Mouse (Mus musculus) ES-Bruce4 (cell line): ENCODE measurements at regions not wholly inside any gene's neighbourhood (a gene's known extent, or its start where the extent isn't known, plus 50 kb on each side); places are given as distances from the start of the nearest gene placed in this dataset.

Experiments used
- CTCF ChIP-seq: IDR thresholded peaks from one replicate; pipeline ENCODE4 v1.8.1; 2011; ENCODE audit warnings: low read depth, low read length
- EP300 ChIP-seq: IDR thresholded peaks from 2 replicates; pipeline ENCODE4 v1.6.1; 2011; ENCODE audit warnings: low read depth, low read length; ENCODE audit not compliant: insufficient read depth
- POLR2A ChIP-seq: IDR thresholded peaks from one replicate; pipeline ENCODE4 v1.8.1; 2011; ENCODE audit warnings: low read length; ENCODE audit not compliant: insufficient read depth

- no peak for TF ChIP-seq POLR2A
- TF ChIP-seq CTCF, result no peak
- no peak for TF ChIP-seq EP300
These were observed 121.4 kb downstream of the 1810013L24Rik start for GRCm38 (mm10) chr16:8951156-8951899.
